8 mouse cellular contexts compared by ENCODE assay signal in genomic region chr13:101760001-101760687, GRCm38 (mm10). TPM values are rescaled to one million over a fixed set of nuclear protein-coding genes. Genes with fewer than 3 reads are reported as not detected.
DNase-seq lines count a peak whose midpoint lies in the region; ATAC-seq and TF ChIP-seq lines count a peak whose summit lies in the region.

No protein-coding gene starts in this region.

- no peak for TF ChIP-seq CTCF in hindbrain, postnatal 0 days (IDR thresholded peaks at IDR 0.05; ENCODE audit: low read depth)
- no peak for TF ChIP-seq CTCF in liver, embryonic 14.5 days (IDR thresholded peaks at IDR 0.05; ENCODE audit: low read depth)

- WGBS in hindbrain, postnatal 0 days = 51% methylated on average over 8 of the region's 8 CpGs
- WGBS in hindbrain, embryonic 11.5 days = 58% methylated on average over 8 of the region's 8 CpGs
- 27% methylated on average over 8 of the region's 8 CpGs for WGBS in liver, embryonic 14.5 days (ENCODE audit: insufficient replicate concordance)

- H3K4me3 ChIP-seq in hindbrain, postnatal 0 days (ENCODE audit: low read length) = no peak overlapping the region
- no peak overlapping the region for H3K4me3 ChIP-seq in hindbrain, embryonic 11.5 days (ENCODE audit: low read depth, low read length)
- no peak overlapping the region for H3K4me3 ChIP-seq in liver, embryonic 14.5 days (ENCODE audit: insufficient read depth in 1 of 2, low read depth in 2 of 2, low read length in 2 of 2)

- H3K9me3 ChIP-seq in hindbrain, postnatal 0 days (ENCODE audit: low read length) = no peaks in the 10 kb centered on the region
- no peaks in the 10 kb centered on the region for H3K9me3 ChIP-seq in hindbrain, embryonic 11.5 days (ENCODE audit: control insufficient read depth, low read length)
- H3K9me3 ChIP-seq in liver, embryonic 14.5 days (ENCODE audit: control insufficient read depth, low read length) = no peaks in the 10 kb centered on the region

- H3K27ac ChIP-seq in hindbrain, postnatal 0 days = no peak overlapping the region
- no peak overlapping the region for H3K27ac ChIP-seq in hindbrain, embryonic 11.5 days (ENCODE audit: low read depth, low read length)
- H3K27ac ChIP-seq in liver, embryonic 14.5 days = no peak overlapping the region

- no peak for DNase-seq in hindbrain, postnatal 0 days (ENCODE audit: low spot score)
- DNase-seq in hindbrain, embryonic 11.5 days (ENCODE audit: low spot score) = no peak
- DNase-seq in CD4-positive, CD25-positive, alpha-beta regulatory T cell, adult 2 months (ENCODE audit: low read depth, low spot score) = peak; percentile 30
- DNase-seq in embryo, embryonic 11 days = peak; percentile 43
- DNase-seq in liver, embryonic 14.5 days (ENCODE audit: low read depth in 3 of 3, low spot score in 3 of 3) = no peak
- DNase-seq in adrenal gland, postnatal 14 days = no peak
- DNase-seq in left cerebral cortex, adult 9 months (ENCODE audit: low spot score in 2 of 2) = no peak
- no peak for DNase-seq in adrenal gland, adult 2 months

- H3K27me3 ChIP-seq in hindbrain, postnatal 0 days (ENCODE audit: insufficient read depth, low read length) = no peaks in the 10 kb centered on the region
- H3K27me3 ChIP-seq in hindbrain, embryonic 11.5 days (ENCODE audit: control insufficient read depth, insufficient read depth, low read length) = no peaks in the 10 kb centered on the region
- no peaks in the 10 kb centered on the region for H3K27me3 ChIP-seq in liver, embryonic 14.5 days (ENCODE audit: control insufficient read depth, insufficient read depth, low read length)

- H3K4me1 ChIP-seq in hindbrain, postnatal 0 days (ENCODE audit: insufficient read depth, low read length) = peaks cover 3% of the 10 kb centered on the region
- H3K4me1 ChIP-seq in hindbrain, embryonic 11.5 days (replicated peaks; ENCODE audit: control insufficient read depth, insufficient read depth, low read length) = no peaks in the 10 kb centered on the region
- peaks cover 38 to 51% of the 10 kb centered on the region in 2 experiments for H3K4me1 ChIP-seq in liver, embryonic 14.5 days (replicated peaks; ENCODE audit: control insufficient read depth in 2 of 2, insufficient read depth in 2 of 2, low read length in 1 of 2)

- H3K36me3 ChIP-seq in hindbrain, postnatal 0 days (ENCODE audit: insufficient read depth, low read length) = no peaks in the 10 kb centered on the region
- no peaks in the 10 kb centered on the region for H3K36me3 ChIP-seq in hindbrain, embryonic 11.5 days (ENCODE audit: control insufficient read depth, insufficient read depth, low read length)
- peaks cover 8% of the 10 kb centered on the region for H3K36me3 ChIP-seq in liver, embryonic 14.5 days (replicated peaks; ENCODE audit: control insufficient read depth, insufficient read depth, low read depth)

- peak overlapping the region; percentile 21 for H3K4me2 ChIP-seq in hindbrain, postnatal 0 days (ENCODE audit: low read depth, low read length)
- H3K4me2 ChIP-seq in hindbrain, embryonic 11.5 days (replicated peaks; ENCODE audit: low read depth, low read length) = no peak overlapping the region
- peak overlapping the region; percentile 63 for H3K4me2 ChIP-seq in liver, embryonic 14.5 days (ENCODE audit: low read depth)

- no peak for TF ChIP-seq EP300 in liver, embryonic 14.5 days (IDR thresholded peaks at IDR 0.05; ENCODE audit: low read depth)

- H3K9ac ChIP-seq in hindbrain, postnatal 0 days (replicated peaks; ENCODE audit: low read length) = no peak overlapping the region
- no peak overlapping the region for H3K9ac ChIP-seq in hindbrain, embryonic 11.5 days (ENCODE audit: low read depth, low read length)
- no peak overlapping the region for H3K9ac ChIP-seq in liver, embryonic 14.5 days (replicated peaks)

- ATAC-seq in hindbrain, postnatal 0 days = no peak
- no peak for ATAC-seq in hindbrain, embryonic 11.5 days (ENCODE audit: low FRiP score)
- ATAC-seq in liver, embryonic 14.5 days (ENCODE audit: insufficient read depth) = no peak

RNA-seq across cellular contexts. Expression of gene Pik3r1, which starts 7.9 kb away (rescaled TPM):
- 95.6 and 111 TPM in 2 replicates for total RNA-seq in hindbrain, postnatal 0 days (2014; rRNA removed)
- 56.2 and 58.1 TPM in 2 replicates for polyA plus RNA-seq in hindbrain, postnatal 0 days (2015; fragmentation: Nextera tagmentation; extraction: Ambion mirVana)
- polyA plus RNA-seq in hindbrain, embryonic 11.5 days (2014; fragmentation: Nextera tagmentation; extraction: Ambion mirVana) = 19.0 and 29.8 TPM in 2 replicates
- 6.6 and 10.3 TPM in 2 replicates for polyA plus RNA-seq in liver, embryonic 14.5 days (2012; rRNA removed)
- 23.7 and 25.5 TPM in 2 replicates for polyA plus RNA-seq in liver, embryonic 14.5 days (2014; fragmentation: Nextera tagmentation; extraction: Ambion mirVana)
- total RNA-seq in adrenal gland, postnatal 14 days (2021) = 109 and 110 TPM in 2 replicates
- 100 to 1,000 TPM in 1 of 2 experiments, 10 to 100 TPM in 1; 71.0 to 125 TPM for total RNA-seq in adrenal gland, adult 2 months (2021)
- 12.0 and 13.4 TPM in 2 replicates for polyA plus RNA-seq in adrenal gland, adult 2 months (2012; rRNA removed)

Comparison
In these comparisons a context has a peak if more than half of its experiments do, and no peak if none do; other contexts are left out.
1. DNase-seq: peak in CD4-positive, CD25-positive, alpha-beta regulatory T cell, adult 2 months (single experiment) and embryo, embryonic 11 days (single experiment); none in hindbrain, postnatal 0 days (single experiment), hindbrain, embryonic 11.5 days (single experiment), liver, embryonic 14.5 days (0 of 3), adrenal gland, postnatal 14 days (single experiment), left cerebral cortex, adult 9 months (0 of 2) and adrenal gland, adult 2 months (single experiment).